10 mouse cellular contexts compared by ENCODE assay signal in genomic region chr2:52377706-52378447, GRCm38 (mm10). TPM values are rescaled to one million over a fixed set of nuclear protein-coding genes. Genes with fewer than 3 reads are reported as not detected.
DNase-seq lines count a peak whose midpoint lies in the region; ATAC-seq and TF ChIP-seq lines count a peak whose summit lies in the region.
"Had no signal": no experiment of that assay in that cellular context is flagged by ENCODE, and none has a peak within 500 bp of the region (broad histone marks: within the 10 kb centered on the region; RNA-seq: fewer than 3 reads in every experiment).

No protein-coding gene starts in this region.

- no peak for TF ChIP-seq POLR2A in heart, adult 2 months (IDR thresholded peaks at IDR 0.05; ENCODE audit: insufficient read depth, low read depth, low read length)

- no peak overlapping the region for H3K9ac ChIP-seq in heart, adult 2 months (ENCODE audit: low read depth, low read length)
- H3K9ac ChIP-seq in lung, embryonic 14.5 days = no peak overlapping the region
- peak overlapping the region; percentile 27; the same call in 1 of the 2 replicates for H3K9ac ChIP-seq in liver, embryonic 14.5 days (replicated peaks)

- TF ChIP-seq CTCF in heart, adult 2 months (IDR thresholded peaks at IDR 0.05) = no peak
- no peak for TF ChIP-seq CTCF in lung, embryonic 14.5 days (IDR thresholded peaks at IDR 0.05; ENCODE audit: low read depth)
- no peak for TF ChIP-seq CTCF in liver, embryonic 14.5 days (IDR thresholded peaks at IDR 0.05; ENCODE audit: low read depth)

- 0 out of 2 replicates have a peak, but pooled peaks cover 2% of the 10 kb centered on the region for H3K4me1 ChIP-seq in heart, embryonic 10.5 days
- H3K4me1 ChIP-seq in heart, adult 2 months (ENCODE audit: control insufficient read depth, insufficient read depth, low read length) = no peaks in the 10 kb centered on the region
- no peaks in the 10 kb centered on the region for H3K4me1 ChIP-seq in lung, embryonic 14.5 days (ENCODE audit: insufficient read depth)
- H3K4me1 ChIP-seq in liver, embryonic 14.5 days (replicated peaks; ENCODE audit: control insufficient read depth in 2 of 2, insufficient read depth in 2 of 2, low read length in 1 of 2) = peaks cover 0 to 8% of the 10 kb centered on the region in 2 experiments; a peak in 2 of 4 replicates

- 39% methylated on average over 13 of the region's 13 CpGs for WGBS in heart, embryonic 10.5 days
- WGBS in heart, adult 2 months = 51% methylated on average over 13 of the region's 13 CpGs
- WGBS in lung, embryonic 14.5 days = 47% methylated on average over 13 of the region's 13 CpGs
- WGBS in liver, embryonic 14.5 days (ENCODE audit: insufficient replicate concordance) = 39% methylated on average over 13 of the region's 13 CpGs

- H3K27ac ChIP-seq in heart, embryonic 10.5 days = no peak overlapping the region
- no peak overlapping the region for H3K27ac ChIP-seq in heart, adult 2 months
- no peak overlapping the region for H3K27ac ChIP-seq in lung, embryonic 14.5 days (ENCODE audit: low read depth)
- H3K27ac ChIP-seq in liver, embryonic 14.5 days = no peak overlapping the region

- ATAC-seq in lung, embryonic 14.5 days (ENCODE audit: insufficient read depth) = no peak
- peak; percentile 14 for ATAC-seq in liver, embryonic 14.5 days (ENCODE audit: insufficient read depth)

- TF ChIP-seq EP300 in heart, adult 2 months (IDR thresholded peaks at IDR 0.05; ENCODE audit: insufficient read depth, low read depth, low read length) = no peak
- TF ChIP-seq EP300 in liver, embryonic 14.5 days (IDR thresholded peaks at IDR 0.05; ENCODE audit: low read depth) = no peak

- DNase-seq in heart, embryonic 10.5 days (ENCODE audit: low spot score) = no peak
- DNase-seq in heart, adult 2 months = no peak
- no peak for DNase-seq in lung, embryonic 14.5 days
- DNase-seq in lung, postnatal 36 days = no peak
- DNase-seq in R1 (ENCODE audit: low read depth, low spot score) = peak; percentile 21
- no peak for DNase-seq in liver, embryonic 14.5 days (ENCODE audit: low read depth in 3 of 3, low spot score in 3 of 3)
- no peak for DNase-seq in adrenal gland, postnatal 14 days
- no peak for DNase-seq in neural tube, embryonic 10.5 days (ENCODE audit: extremely low spot score, low spot score)
- DNase-seq: cerebellum, adult 2 months; embryo, embryonic 11 days had no signal

- no peaks in the 10 kb centered on the region for H3K36me3 ChIP-seq in heart, embryonic 10.5 days
- no peaks in the 10 kb centered on the region for H3K36me3 ChIP-seq in heart, adult 2 months (ENCODE audit: control insufficient read depth, insufficient read depth, low read length)
- no peaks in the 10 kb centered on the region for H3K36me3 ChIP-seq in lung, embryonic 14.5 days (ENCODE audit: insufficient read depth)
- no peaks in the 10 kb centered on the region for H3K36me3 ChIP-seq in liver, embryonic 14.5 days (replicated peaks; ENCODE audit: control insufficient read depth, insufficient read depth, low read depth)

- H3K4me3 ChIP-seq in heart, embryonic 10.5 days = peak overlapping the region; percentile 29
- no peak overlapping the region for H3K4me3 ChIP-seq in heart, adult 2 months
- H3K4me3 ChIP-seq in lung, embryonic 14.5 days (ENCODE audit: low read depth, low read length) = no peak overlapping the region
- H3K4me3 ChIP-seq in liver, embryonic 14.5 days (ENCODE audit: insufficient read depth in 1 of 2, low read depth in 2 of 2, low read length in 2 of 2) = peak overlapping the region; percentile 37 to 38

- intact Hi-C loops in heart, adult 2 months (cut with DNase I) = loop anchor here (5.0 kb wide), 1 partner anchor 46 kb away; no protein-coding TSS in a partner anchor

- H3K9me3 ChIP-seq in heart, embryonic 10.5 days = no peaks in the 10 kb centered on the region
- H3K9me3 ChIP-seq in lung, embryonic 14.5 days (ENCODE audit: low read depth, low read length) = no peaks in the 10 kb centered on the region
- H3K9me3 ChIP-seq in liver, embryonic 14.5 days (ENCODE audit: control insufficient read depth, low read length) = no peaks in the 10 kb centered on the region

- no peaks in the 10 kb centered on the region for H3K27me3 ChIP-seq in heart, embryonic 10.5 days (ENCODE audit: insufficient read depth, poor library complexity, severe bottlenecking)
- no peaks in the 10 kb centered on the region for H3K27me3 ChIP-seq in heart, adult 2 months (ENCODE audit: control insufficient read depth, insufficient read depth, low read length)
- no peaks in the 10 kb centered on the region for H3K27me3 ChIP-seq in lung, embryonic 14.5 days (ENCODE audit: insufficient read depth, low read length)
- no peaks in the 10 kb centered on the region for H3K27me3 ChIP-seq in liver, embryonic 14.5 days (ENCODE audit: control insufficient read depth, insufficient read depth, low read length)

- H3K4me2 ChIP-seq in lung, embryonic 14.5 days = peak overlapping the region; percentile 4
- H3K4me2 ChIP-seq in liver, embryonic 14.5 days (ENCODE audit: low read depth) = peak overlapping the region; percentile 62

- no peaks in the 10 kb centered on the region for H3K79me2 ChIP-seq in heart, adult 2 months (replicated peaks; ENCODE audit: control insufficient read depth, insufficient read depth, low read length)

RNA-seq across cellular contexts. Expression of gene Neb, which starts 0.4 kb away (rescaled TPM):
- polyA plus RNA-seq in heart, embryonic 10.5 days (2016; fragmentation: Nextera tagmentation; extraction: Ambion mirVana) = 0.75 and 1.7 TPM in 2 replicates
- 10 to 100 TPM in 1 of 2 experiments, 1 to 10 TPM in 1; 7.6 to 10.2 TPM for total RNA-seq in heart, adult 2 months (2021)
- 1.0 and 3.2 TPM in 2 replicates for polyA plus RNA-seq in heart, adult 2 months (2012; rRNA removed)
- polyA plus RNA-seq in lung, embryonic 14.5 days (2014; fragmentation: Nextera tagmentation; extraction: Ambion mirVana) = 0.59 and 1.3 TPM in 2 replicates
- 0.12 and 0.13 TPM in 2 replicates for polyA plus RNA-seq in liver, embryonic 14.5 days (2012; rRNA removed)
- 0.14 and 0.18 TPM in 2 replicates for polyA plus RNA-seq in liver, embryonic 14.5 days (2014; fragmentation: Nextera tagmentation; extraction: Ambion mirVana)
- total RNA-seq in adrenal gland, postnatal 14 days (2021) = 1.2 and 1.4 TPM in 2 replicates

RNA-seq across cellular contexts. Expression of gene Arl5a, which starts 46.8 kb away (rescaled TPM):
- 62.9 and 72.8 TPM in 2 replicates for polyA plus RNA-seq in heart, embryonic 10.5 days (2016; fragmentation: Nextera tagmentation; extraction: Ambion mirVana)
- total RNA-seq in heart, adult 2 months (2021) = 10 to 100 TPM; 32.5 to 33.9 TPM
- 10.0 and 23.9 TPM in 2 replicates for polyA plus RNA-seq in heart, adult 2 months (2012; rRNA removed)
- 63.6 and 71.0 TPM in 2 replicates for polyA plus RNA-seq in lung, embryonic 14.5 days (2014; fragmentation: Nextera tagmentation; extraction: Ambion mirVana)
- polyA plus RNA-seq in liver, embryonic 14.5 days (2012; rRNA removed) = 12.9 and 18.2 TPM in 2 replicates
- polyA plus RNA-seq in liver, embryonic 14.5 days (2014; fragmentation: Nextera tagmentation; extraction: Ambion mirVana) = 34.9 and 42.0 TPM in 2 replicates
- 48.4 and 49.6 TPM in 2 replicates for total RNA-seq in adrenal gland, postnatal 14 days (2021)

Comparison
In these comparisons a context has a peak if more than half of its experiments do, and no peak if none do; other contexts are left out.
1. H3K4me3 ChIP-seq: peak in heart, embryonic 10.5 days (single experiment) and liver, embryonic 14.5 days (2 of 2); none in heart, adult 2 months (single experiment) and lung, embryonic 14.5 days (single experiment).